ENCODE assay signal across 8 mouse cellular contexts in the genomic region with DNA sequence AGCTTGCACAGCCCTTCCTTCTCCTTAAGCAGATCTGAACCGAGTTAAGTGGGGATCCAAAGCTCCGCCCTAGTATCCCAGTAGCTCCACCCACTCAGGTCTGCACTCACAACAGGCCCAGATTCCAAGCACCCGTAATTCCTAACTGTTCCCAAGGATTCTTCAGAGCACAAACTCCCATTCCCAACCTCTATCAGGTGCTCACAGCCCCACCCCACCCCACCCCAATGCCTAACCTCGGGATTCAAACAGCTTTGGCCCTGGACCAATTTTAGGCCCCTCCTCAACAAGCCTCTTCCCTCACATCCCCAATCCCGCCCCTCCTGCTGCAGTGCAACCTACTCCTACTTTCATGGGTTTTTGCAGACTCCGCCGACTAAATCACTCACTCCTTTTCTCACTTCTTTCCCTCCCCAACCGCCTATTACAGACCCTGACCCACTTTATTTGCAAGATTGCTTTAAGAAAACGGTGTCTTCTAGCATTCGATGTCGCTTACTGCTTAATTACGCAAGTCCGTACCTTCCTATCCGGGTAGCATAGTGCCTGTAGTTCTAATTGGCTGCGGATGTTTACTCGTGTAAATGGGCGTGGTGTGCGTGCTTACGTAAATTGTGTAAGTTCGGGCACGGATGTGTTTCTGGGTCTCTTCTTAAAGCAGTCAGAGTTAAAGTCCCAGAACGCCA. TPM values are rescaled to one million over a fixed set of nuclear protein-coding genes. Genes with fewer than 3 reads are reported as not detected.
DNase-seq lines count a peak whose midpoint lies in the region; ATAC-seq lines count a peak whose summit lies in the region.

A gene (plus strand): TSS at position 602 of the 686 bp plus-strand sequence.

- peak; percentile 96 for ATAC-seq in hindbrain, embryonic 15.5 days (ENCODE audit: low FRiP score, low read depth)

- WGBS in hindbrain, embryonic 15.5 days: 18% methylated on average over 22 of the region's 22 CpGs

- H3K4me2 ChIP-seq in hindbrain, embryonic 15.5 days: peak within 1 kb of the TSS; percentile 57

- DNase-seq in T-cell, adult 2 months (ENCODE audit: low spot score): peak; percentile 82
- DNase-seq in cerebellum, postnatal 25 days: peak; percentile 76
- DNase-seq in frontal cortex, postnatal 36 days (ENCODE audit: low spot score in 2 of 2): peak; percentile 70 to 86
- DNase-seq in left cerebral cortex, adult 11 months (ENCODE audit: low spot score): peak; percentile 83
- DNase-seq in lung, postnatal 4 days: peak; percentile 78 to 82
- DNase-seq in right cerebral cortex, adult 18-20 months: peak; percentile 80
- peak; percentile 38 for DNase-seq in urinary bladder, postnatal 25 days (ENCODE audit: low spot score)

- no peaks in the 10 kb centered on the region for H3K27me3 ChIP-seq in hindbrain, embryonic 15.5 days

- H3K4me3 ChIP-seq in hindbrain, embryonic 15.5 days: peak within 1 kb of the TSS; percentile 50

- H3K27ac ChIP-seq in hindbrain, embryonic 15.5 days (replicated peaks): peak within 1 kb of the TSS; percentile 85

- H3K4me1 ChIP-seq in hindbrain, embryonic 15.5 days (replicated peaks): peaks cover 12% of the 10 kb centered on the region

- 0 out of 2 replicates have a peak, but pooled peaks cover 3% of the 10 kb centered on the region for H3K36me3 ChIP-seq in hindbrain, embryonic 15.5 days

- no peaks in the 10 kb centered on the region for H3K9me3 ChIP-seq in hindbrain, embryonic 15.5 days

- H3K9ac ChIP-seq in hindbrain, embryonic 15.5 days: peak within 1 kb of the TSS; percentile 50

RNA-seq across cellular contexts. Expression of the gene that starts here (rescaled TPM):
- 39.3 and 41.6 TPM in 2 replicates for polyA plus RNA-seq in hindbrain, embryonic 15.5 days (2015; fragmentation: Nextera tagmentation; extraction: Ambion mirVana)

Comparison
In these comparisons a context has a peak if more than half of its experiments do, and no peak if none do; other contexts are left out.
1. Peak in every context shown above with its lines: DNase-seq, ATAC-seq, H3K4me3 ChIP-seq and H3K27ac ChIP-seq.